Mouse (Mus musculus) embryonic facial prominence, embryonic 14.5 days (tissue): Measurements from ENCODE around the gene Map3k3. TPM values are rescaled to one million over a fixed set of nuclear protein-coding genes. Genes with fewer than 3 reads are reported as not detected.
A peak's percentile ranks its signal among the peaks of the same experiment; 100 is the strongest.
"Not testable (repeated sequence)": the region's sequence is repeated elsewhere in the genome, so short reads cannot be mapped to it uniquely, and the experiment has no call there.

Source experiments
- ATAC-seq: fragments of 200-750 bp; cut with Nextera tagmentation; 2 replicates; pipeline ENCODE4 v1.8.0; 2017; ENCODE audit warnings: low read depth, moderate number of reproducible peaks, moderate TSS enrichment
- DNase-seq: peaks from one replicate; pipeline ENCODE4 v3.0.0-alpha.2; 2015; ENCODE audit warnings: low spot score
- H3K27ac ChIP-seq: fragments of 300-500 bp; sonication (generic); replicated peaks from 2 replicates; pipeline ENCODE4 v1.5.1; 2014; ENCODE audit warnings: low read depth, mild to moderate bottlenecking, low read length, moderate library complexity
- H3K27me3 ChIP-seq: fragments of 300-500 bp; sonication (generic); replicated peaks from 2 replicates; pipeline ENCODE4 v1.6.1; 2014; ENCODE audit warnings: low read length; ENCODE audit not compliant: control insufficient read depth, insufficient read depth
- H3K36me3 ChIP-seq: fragments of 300-500 bp; sonication (generic); 2 replicates; pipeline ENCODE4 v1.6.1; 2014; ENCODE audit warnings: low read length, mixed read lengths; ENCODE audit not compliant: control insufficient read depth, insufficient read depth
- H3K4me1 ChIP-seq: fragments of 300-500 bp; sonication (generic); 2 replicates; pipeline ENCODE4 v1.6.1; 2014; ENCODE audit warnings: antibody characterized with exemption, low read length; ENCODE audit not compliant: control insufficient read depth, insufficient read depth
- H3K4me2 ChIP-seq: fragments of 300-500 bp; sonication (generic); 2 replicates; pipeline ENCODE4 v1.6.1; 2014; ENCODE audit warnings: low read depth, mild to moderate bottlenecking, low read length, moderate library complexity, mixed read lengths
- H3K4me3 ChIP-seq: fragments of 300-500 bp; sonication (generic); 2 replicates; pipeline ENCODE4 v1.5.1; 2014; ENCODE audit warnings: low read depth, mild to moderate bottlenecking, low read length
- H3K9ac ChIP-seq: fragments of 300-500 bp; sonication (generic); 2 replicates; pipeline ENCODE4 v1.6.1; 2014; ENCODE audit warnings: low read depth, mild to moderate bottlenecking, low read length, moderate library complexity, mixed read lengths
- H3K9me3 ChIP-seq: fragments of 300-500 bp; sonication (generic); 2 replicates; pipeline ENCODE4 v1.6.1; 2016; ENCODE audit warnings: low read length; ENCODE audit not compliant: control insufficient read depth
- WGBS: fragments of 180-500 bp; shearing (Covaris S2); extraction: QIAGEN DNeasy Blood & Tissue Kit; methylation state at CpG from one replicate; pipeline ENCODE4 v1.1.7; 2014; 5-methylcytosine and 5-hydroxymethylcytosine counted together
- polyA plus RNA-seq: library from polyadenylated mRNA; unstranded; fragments of >200 nt; fragmentation: Nextera tagmentation; extraction: Ambion mirVana; gene quantifications from 2 replicates; pipeline ENCODE4 v1.2.1, GENCODE M21; 2014

The Map3k3 gene
- polyA plus RNA-seq, 1 experiment from 2014 or later: 30.4 TPM

GRCm38 (mm10) chr11:106065073-106065922, 19.1 kb upstream of the Map3k3 start:
- peaks cover under 1% of the 10 kb centered on the region; the same call in 1 of the 2 replicates for H3K36me3 ChIP-seq
- H3K4me3 ChIP-seq: peak overlapping the region; percentile 74
- H3K9ac ChIP-seq: peak overlapping the region; percentile 81
- peak overlapping the region; percentile 80 for H3K27ac ChIP-seq
- 41% methylated on average over 18 of the region's 18 CpGs for WGBS
- H3K27me3 ChIP-seq: no peaks in the 10 kb centered on the region
- 0 out of 2 replicates have a peak, but pooled peaks cover 8% of the 10 kb centered on the region for H3K4me1 ChIP-seq
- no peak for ATAC-seq
- DNase-seq: no peak
- peak overlapping the region; percentile 92 for H3K4me2 ChIP-seq
- no peaks in the 10 kb centered on the region for H3K9me3 ChIP-seq

DNA sequence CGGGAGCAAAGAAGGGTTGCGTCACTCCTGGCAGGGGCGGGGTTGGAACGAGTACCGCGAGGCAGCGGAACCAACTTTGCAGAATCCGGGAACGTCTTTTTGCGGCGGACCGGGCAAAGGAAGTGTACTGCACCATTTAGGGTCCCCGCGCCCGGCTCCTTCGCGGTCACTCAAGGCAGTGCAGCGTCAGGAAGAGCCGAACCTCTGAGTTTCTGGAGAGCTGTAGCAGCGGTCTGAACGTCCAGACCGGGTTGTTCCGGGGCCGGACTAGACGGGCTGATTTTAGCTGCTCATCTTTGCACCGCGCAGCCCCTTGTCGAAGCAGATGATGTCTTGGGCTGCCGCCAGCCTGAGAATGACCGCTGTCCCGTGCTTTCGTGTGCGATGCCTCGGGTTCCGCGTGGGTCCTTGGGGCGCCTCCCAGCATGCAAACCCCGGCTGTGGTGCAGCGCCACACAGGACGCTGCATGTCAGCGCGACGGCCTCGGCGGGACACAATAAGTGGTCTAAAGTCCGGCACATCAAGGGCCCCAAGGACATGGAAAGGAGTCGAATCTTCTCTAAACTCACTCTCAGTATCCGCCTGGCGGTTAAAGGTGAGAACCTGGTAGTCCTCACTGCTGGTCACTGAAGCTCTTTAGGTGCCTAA, 18.4 kb upstream of the Map3k3 start, which contains the start of gene Taco1:
Gene Taco1, plus strand, starts transcription at position 139 of the 649 bp plus-strand sequence.
- peak within 1 kb of the TSS; percentile 80 for H3K27ac ChIP-seq
- H3K36me3 ChIP-seq: no peaks in the 10 kb centered on the region
- under 1% methylated on average over 46 of the region's 49 CpGs for WGBS
- peak; percentile 97 for DNase-seq
- H3K27me3 ChIP-seq: no peaks in the 10 kb centered on the region
- H3K9ac ChIP-seq: peak within 1 kb of the TSS; percentile 81
- peak within 1 kb of the TSS; percentile 74 for H3K4me3 ChIP-seq
- peak within 1 kb of the TSS; percentile 92 for H3K4me2 ChIP-seq
- peak; percentile 99 for ATAC-seq
- 0 out of 2 replicates have a peak, but pooled peaks cover 8% of the 10 kb centered on the region for H3K4me1 ChIP-seq
- H3K9me3 ChIP-seq: no peaks in the 10 kb centered on the region

GRCm38 (mm10) chr11:106066616-106067015, 17.8 kb upstream of the Map3k3 start:
- peak; percentile 82 for DNase-seq
- Histone ChIP-seq H3K4me2 (peak overlapping the region; percentile 92), H3K4me3 (peak overlapping the region; percentile 74), H3K27ac (peak overlapping the region; percentile 80), H3K9ac (peak overlapping the region; percentile 81)
- WGBS: 13% methylated on average over 23 of the region's 23 CpGs
- H3K27me3 ChIP-seq, H3K36me3 ChIP-seq, H3K9me3 ChIP-seq, H3K4me1 ChIP-seq, ATAC-seq: not testable (repeated sequence)

DNA sequence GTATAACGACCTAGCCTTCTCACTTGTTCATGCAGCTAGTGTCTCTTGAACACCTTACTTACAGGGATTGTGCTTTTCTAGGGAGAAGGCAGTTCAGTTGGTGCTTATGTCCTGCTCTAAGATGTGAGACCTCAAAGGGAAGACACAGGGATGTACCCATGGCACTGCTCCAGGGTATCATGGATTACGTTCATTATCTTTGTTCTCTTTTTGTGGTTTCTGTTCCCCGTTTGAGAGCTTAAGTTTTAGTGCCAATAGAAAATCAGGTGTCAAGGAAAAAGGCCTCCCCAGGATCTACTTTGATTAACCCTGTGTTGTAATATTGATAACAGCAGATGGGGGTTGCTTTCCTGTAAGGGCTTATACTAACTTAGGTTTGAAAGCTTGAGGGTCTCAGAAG, 10.6 kb upstream of the Map3k3 start:
- Histone ChIP-seq H3K4me3 (no peak overlapping the region), H3K36me3 (peaks cover 27% of the 10 kb centered on the region), H3K27ac (no peak overlapping the region), H3K4me1 (no peaks in the 10 kb centered on the region), H3K27me3 (no peaks in the 10 kb centered on the region), H3K9ac (no peak overlapping the region), H3K9me3 (no peaks in the 10 kb centered on the region), H3K4me2 (no peak overlapping the region)
- WGBS: 80% methylated on average over 3 of the region's 3 CpGs
- DNase-seq (no peak), ATAC-seq (no peak)

DNA sequence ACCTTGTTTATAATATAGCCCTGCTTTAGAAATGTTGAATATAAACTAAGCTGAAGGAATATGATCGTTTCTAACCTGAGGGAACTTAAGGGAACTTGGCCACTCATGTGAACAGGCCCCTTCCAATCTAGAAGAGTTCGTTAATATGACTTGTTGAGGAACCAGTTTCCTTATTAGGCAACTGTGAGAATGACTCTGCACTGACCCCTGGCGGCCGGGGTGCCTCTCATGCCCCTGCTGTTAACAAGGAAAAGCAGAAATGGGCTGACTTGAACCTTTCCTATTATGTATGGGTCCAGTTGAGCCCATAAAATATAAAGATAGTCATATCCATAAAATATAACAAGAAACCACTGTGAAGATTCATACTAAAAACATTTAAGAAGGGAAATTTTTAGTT, 8.1 kb upstream of the Map3k3 start:
- Histone ChIP-seq H3K4me3 (no peak overlapping the region), H3K27ac (no peak overlapping the region), H3K4me1 (no peaks in the 10 kb centered on the region), H3K27me3 (no peaks in the 10 kb centered on the region), H3K9me3 (no peaks in the 10 kb centered on the region), H3K36me3 (peaks cover 26% of the 10 kb centered on the region), H3K9ac (no peak overlapping the region), H3K4me2 (no peak overlapping the region)
- DNase-seq: peak; percentile 68
- WGBS: 3% methylated on average over 4 of the region's 4 CpGs
- ATAC-seq: no peak

DNA sequence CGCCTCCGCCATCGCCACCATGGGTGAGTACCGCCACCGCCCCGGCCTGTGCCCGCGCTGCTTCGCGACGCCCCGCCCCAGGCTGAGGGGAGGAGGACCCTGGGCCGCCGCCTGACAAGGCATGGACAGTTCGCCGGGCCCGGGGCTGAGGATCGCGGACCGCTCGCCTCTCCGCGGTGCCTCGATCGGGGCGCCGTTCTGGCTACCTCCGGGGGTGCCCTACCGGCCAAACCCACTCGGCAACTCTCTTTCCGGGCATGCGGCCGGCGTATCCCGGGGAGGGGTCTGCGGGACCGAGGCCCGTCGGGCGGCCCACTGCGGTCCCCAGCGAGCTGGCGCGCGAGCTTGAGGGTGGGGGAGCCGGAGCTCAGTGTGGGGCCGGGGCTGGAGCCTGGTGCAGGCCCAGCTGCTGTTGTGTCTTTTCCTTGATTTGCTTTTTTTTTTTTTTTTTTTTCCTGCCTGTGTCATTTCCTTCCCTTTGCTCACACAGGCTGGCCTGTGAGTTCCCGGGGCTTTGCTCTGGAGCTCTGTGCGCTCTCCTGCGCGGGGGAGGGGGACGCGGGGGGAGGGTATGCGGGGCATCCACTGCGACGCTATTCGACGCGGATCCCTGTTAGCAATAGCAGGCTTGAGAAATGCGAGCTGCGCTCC, 623 bp downstream of the Map3k3 start:
- ATAC-seq (peak; percentile 65), DNase-seq (peak; percentile 86)
- Histone ChIP-seq H3K4me1 (peaks cover 13% of the 10 kb centered on the region), H3K27ac (peak overlapping the region; percentile 99), H3K36me3 (no peaks in the 10 kb centered on the region), H3K9me3 (no peaks in the 10 kb centered on the region), H3K4me3 (peak overlapping the region; percentile 93), H3K9ac (peak overlapping the region; percentile 83), H3K27me3 (no peaks in the 10 kb centered on the region), H3K4me2 (peak overlapping the region; percentile 65)
- WGBS: 0% methylated on average over 27 of the region's 61 CpGs

DNA sequence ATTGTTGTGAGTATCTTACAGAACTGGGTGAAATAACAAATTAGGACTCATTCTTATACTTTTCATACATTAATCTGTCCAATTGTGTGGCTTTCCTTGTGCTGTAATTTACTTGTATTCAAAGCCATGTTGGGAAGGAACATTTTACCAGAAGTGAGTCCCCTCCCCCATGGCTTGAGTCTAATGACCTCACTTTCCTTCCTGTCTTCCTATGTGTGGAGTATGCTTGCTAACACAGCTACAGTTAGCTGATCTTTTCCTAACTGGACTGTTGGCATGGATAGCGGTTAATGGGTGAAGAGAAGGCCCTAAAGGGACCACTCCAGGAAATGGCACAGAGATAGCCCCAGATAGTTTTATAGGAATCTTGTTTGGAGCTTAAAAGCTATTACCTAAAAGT, 13.8 kb downstream of the Map3k3 start:
- Histone ChIP-seq H3K27ac (no peak overlapping the region), H3K9me3 (no peaks in the 10 kb centered on the region), H3K4me3 (no peak overlapping the region), H3K27me3 (no peaks in the 10 kb centered on the region), H3K4me2 (no peak overlapping the region), H3K36me3 (peaks cover 8% of the 10 kb centered on the region; the same call in 1 of the 2 replicates), H3K4me1 (no peaks in the 10 kb centered on the region), H3K9ac (no peak overlapping the region)
- 91% methylated on average over 1 of the region's 1 CpGs for WGBS
- no peak for ATAC-seq
- DNase-seq: peak; percentile 7

GRCm38 (mm10) chr11:106102866-106103265, 18.5 kb downstream of the Map3k3 start:
- 82% methylated on average over 3 of the region's 3 CpGs for WGBS
- Histone ChIP-seq H3K36me3 (peaks cover 9% of the 10 kb centered on the region; the same call in 1 of the 2 replicates), H3K27ac (no peak overlapping the region), H3K9ac (no peak overlapping the region), H3K4me1 (no peaks in the 10 kb centered on the region), H3K9me3 (no peaks in the 10 kb centered on the region), H3K27me3 (no peaks in the 10 kb centered on the region), H3K4me3 (no peak overlapping the region), H3K4me2 (no peak overlapping the region)
- ATAC-seq (no peak), DNase-seq (no peak)
